Mouse (Mus musculus): ENCODE results near the gene Wdr20. TPM values are rescaled to one million over a fixed set of nuclear protein-coding genes. Genes with fewer than 3 reads are reported as not detected.
"Not testable (repeated sequence)": the region's sequence is repeated elsewhere in the genome, so short reads cannot be mapped to it uniquely, and the experiment has no call there.

Wdr20 gene
- 59.0 and 63.6 TPM in 2 replicates for total RNA-seq (2017)

- ATAC-seq (ENCODE audit: extremely low read depth, insufficient number of reproducible peaks, low FRiP score, poor library complexity, severe bottlenecking): peak; percentile 93
These were observed at the start of gene Wdr20 for GRCm38 (mm10) chr12:110737170-110738157. Gene Wdr20 (plus strand): TSS chr12:110737944.

GRCm38 (mm10) chr12:110688921-110689320 is 48.8 kb upstream of the Wdr20 start:
- ATAC-seq (ENCODE audit: extremely low read depth, insufficient number of reproducible peaks, low FRiP score, poor library complexity, severe bottlenecking): not testable (repeated sequence)

GRCm38 (mm10) chr12:110689919-110690643 is 47.7 kb upstream of the Wdr20 start:
- ATAC-seq (ENCODE audit: extremely low read depth, insufficient number of reproducible peaks, low FRiP score, poor library complexity, severe bottlenecking): no peak

GRCm38 (mm10) chr12:110693378-110693777 is 44.4 kb upstream of the Wdr20 start:
- not testable (repeated sequence) for ATAC-seq (ENCODE audit: extremely low read depth, insufficient number of reproducible peaks, low FRiP score, poor library complexity, severe bottlenecking)

GRCm38 (mm10) chr12:110695676-110696171 is 42.0 kb upstream of the Wdr20 start:
- no peak for ATAC-seq (ENCODE audit: extremely low read depth, insufficient number of reproducible peaks, low FRiP score, poor library complexity, severe bottlenecking)

- ATAC-seq (ENCODE audit: extremely low read depth, insufficient number of reproducible peaks, low FRiP score, poor library complexity, severe bottlenecking): peak; percentile 83
These were observed 41.4 kb upstream of the Wdr20 start for GRCm38 (mm10) chr12:110696173-110696974.

GRCm38 (mm10) chr12:110696975-110697400 is 40.8 kb upstream of the Wdr20 start:
- ATAC-seq (ENCODE audit: extremely low read depth, insufficient number of reproducible peaks, low FRiP score, poor library complexity, severe bottlenecking): no peak

GRCm38 (mm10) chr12:110697457-110697856 is 40.3 kb upstream of the Wdr20 start:
- ATAC-seq (ENCODE audit: extremely low read depth, insufficient number of reproducible peaks, low FRiP score, poor library complexity, severe bottlenecking): no peak

GRCm38 (mm10) chr12:110698080-110698479 is 39.7 kb upstream of the Wdr20 start:
- no peak for ATAC-seq (ENCODE audit: extremely low read depth, insufficient number of reproducible peaks, low FRiP score, poor library complexity, severe bottlenecking)

GRCm38 (mm10) chr12:110698523-110699170 is 39.1 kb upstream of the Wdr20 start:
- no peak for ATAC-seq (ENCODE audit: extremely low read depth, insufficient number of reproducible peaks, low FRiP score, poor library complexity, severe bottlenecking)

- ATAC-seq (ENCODE audit: extremely low read depth, insufficient number of reproducible peaks, low FRiP score, poor library complexity, severe bottlenecking): no peak
These were observed 38.6 kb upstream of the Wdr20 start for GRCm38 (mm10) chr12:110699171-110699547.

- ATAC-seq (ENCODE audit: extremely low read depth, insufficient number of reproducible peaks, low FRiP score, poor library complexity, severe bottlenecking): no peak
These were observed 37.0 kb upstream of the Wdr20 start for GRCm38 (mm10) chr12:110700730-110701129.

- not testable (repeated sequence) for ATAC-seq (ENCODE audit: extremely low read depth, insufficient number of reproducible peaks, low FRiP score, poor library complexity, severe bottlenecking)
These were observed 36.4 kb upstream of the Wdr20 start for GRCm38 (mm10) chr12:110701363-110701762.

GRCm38 (mm10) chr12:110702556-110702955 is 35.2 kb upstream of the Wdr20 start, which contains the start of gene Hsp90aa1:
Gene Hsp90aa1 (minus strand): TSS chr12:110702728.
- no peak for ATAC-seq (ENCODE audit: extremely low read depth, insufficient number of reproducible peaks, low FRiP score, poor library complexity, severe bottlenecking)

GRCm38 (mm10) chr12:110703008-110703471 is 34.7 kb upstream of the Wdr20 start:
- peak; percentile 64 for ATAC-seq (ENCODE audit: extremely low read depth, insufficient number of reproducible peaks, low FRiP score, poor library complexity, severe bottlenecking)

- no peak for ATAC-seq (ENCODE audit: extremely low read depth, insufficient number of reproducible peaks, low FRiP score, poor library complexity, severe bottlenecking)
These were observed 34.1 kb upstream of the Wdr20 start for GRCm38 (mm10) chr12:110703682-110704081.

GRCm38 (mm10) chr12:110705419-110705818 is 32.3 kb upstream of the Wdr20 start:
- ATAC-seq (ENCODE audit: extremely low read depth, insufficient number of reproducible peaks, low FRiP score, poor library complexity, severe bottlenecking): not testable (repeated sequence)
